Mouse (Mus musculus) MEL (cell line): ENCODE data around the gene Actr1b. TPM values are rescaled to one million over a fixed set of nuclear protein-coding genes. Genes with fewer than 3 reads are reported as not detected.

Source experiments
- DNase-seq: peaks from one replicate; pipeline ENCODE4 v3.0.0; 2011; ENCODE audit warnings: low read depth, low spot score
- H3K27ac ChIP-seq: 2 replicates; pipeline ENCODE4 v1.5.1; 2012; ENCODE audit warnings: low read depth, mild to moderate bottlenecking, control low read depth, low read length, moderate library complexity; ENCODE audit not compliant: control insufficient read depth
- H3K27me3 ChIP-seq, 2 experiments: fragments of 150-350 bp in 1 of 2; sonication (generic) in 1 of 2; 2 replicates each; pipeline ENCODE4 v1.6.1; 2012; ENCODE audit warnings: low read length in 2 of 2, mild to moderate bottlenecking in 2 of 2, improper control_type of control experiment in 1 of 2, moderate library complexity in 1 of 2; ENCODE audit not compliant: insufficient read depth in 2 of 2, control insufficient read depth in 1 of 2
- H3K36me3 ChIP-seq, 2 experiments: 2 replicates each; pipeline ENCODE4 v1.6.1; 2012 to 2014; ENCODE audit warnings: low read length in 2 of 2, improper control_type of control experiment in 1 of 2, inconsistent platforms in 1 of 2, mild to moderate bottlenecking in 1 of 2; ENCODE audit not compliant: insufficient read depth in 2 of 2, control insufficient read depth in 1 of 2
- H3K4me1 ChIP-seq, 2 experiments: fragments of 150-350 bp in 1 of 2; sonication (generic) in 1 of 2; 2 replicates each; pipeline ENCODE4 v1.6.1; 2012; ENCODE audit warnings: low read length in 2 of 2, improper control_type of control experiment in 1 of 2, mild to moderate bottlenecking in 1 of 2; ENCODE audit not compliant: insufficient read depth in 2 of 2, control insufficient read depth in 1 of 2
- H3K4me3 ChIP-seq, 2 experiments: fragments of 150-350 bp in 1 of 2; sonication (generic) in 1 of 2; 2 replicates each; pipeline ENCODE4 v1.5.1; 2012; ENCODE audit warnings: low read depth in 2 of 2, low read length in 2 of 2, mild to moderate bottlenecking in 2 of 2, moderate library complexity in 2 of 2, control low read depth in 1 of 2, improper control_type of control experiment in 1 of 2; ENCODE audit not compliant: control insufficient read depth in 1 of 2, insufficient read depth in 1 of 2
- H3K79me2 ChIP-seq: 2 replicates; pipeline ENCODE4 v1.6.1; 2012; ENCODE audit warnings: mild to moderate bottlenecking, low read length, moderate library complexity; ENCODE audit not compliant: control insufficient read depth, poor library complexity, insufficient read depth
- H3K9ac ChIP-seq: 2 replicates; pipeline ENCODE4 v1.6.1; 2012; ENCODE audit warnings: low read depth, mild to moderate bottlenecking, control low read depth, low read length, moderate library complexity; ENCODE audit not compliant: control insufficient read depth, poor library complexity, severe bottlenecking
- H3K9me3 ChIP-seq: fragments of 150-350 bp; sonication (generic); replicated peaks from 2 replicates; pipeline ENCODE4 v1.6.1; 2012; ENCODE audit warnings: mild to moderate bottlenecking, low read length, improper control_type of control experiment, moderate library complexity; ENCODE audit not compliant: insufficient read depth
- CHD1 ChIP-seq: IDR thresholded peaks from 2 replicates; pipeline ENCODE4 v1.6.1; 2012; ENCODE audit warnings: low read depth, mild to moderate bottlenecking, inconsistent platforms, low read length, improper control_type of control experiment
- CHD2 ChIP-seq: IDR thresholded peaks from 2 replicates; pipeline ENCODE4 v1.6.1; 2011; ENCODE audit warnings: low read length, improper control_type of control experiment
- E2F4 ChIP-seq: IDR thresholded peaks from 2 replicates; pipeline ENCODE4 v1.6.1; 2011; ENCODE audit warnings: low read depth, low read length, improper control_type of control experiment, borderline replicate concordance
- EP300 ChIP-seq, 2 experiments: IDR thresholded peaks; 2 replicates each; pipeline ENCODE4 v1.6.1; 2011; ENCODE audit warnings: improper control_type of control experiment in 2 of 2, low read length in 2 of 2, low read depth in 1 of 2, mild to moderate bottlenecking in 1 of 2
- ETS1 ChIP-seq: IDR thresholded peaks from 2 replicates; pipeline ENCODE4 v1.6.1; 2012; ENCODE audit warnings: low read depth, mild to moderate bottlenecking, inconsistent platforms, low read length, improper control_type of control experiment, moderate library complexity
- GABPA ChIP-seq: IDR thresholded peaks from 2 replicates; pipeline ENCODE4 v1.6.1; 2012; ENCODE audit warnings: low read depth, mild to moderate bottlenecking, inconsistent platforms, low read length, improper control_type of control experiment, moderate library complexity
- GATA1 ChIP-seq: IDR thresholded peaks from 2 replicates; pipeline ENCODE4 v1.6.1; 2011; ENCODE audit warnings: low read depth, low read length, improper control_type of control experiment
- KAT2A ChIP-seq: conservative IDR thresholded peaks from 2 replicates; pipeline ENCODE4 v1.6.1; 2012; ENCODE audit warnings: low read depth, low read length, improper control_type of control experiment, inconsistent platforms
- MAZ ChIP-seq: IDR thresholded peaks from 2 replicates; pipeline ENCODE4 v1.6.1; 2012; ENCODE audit warnings: low read depth, mild to moderate bottlenecking, inconsistent platforms, low read length, improper control_type of control experiment
- MXI1 ChIP-seq: IDR thresholded peaks from 2 replicates; pipeline ENCODE4 v1.6.1; 2011; ENCODE audit warnings: mild to moderate bottlenecking, low read depth, low read length, improper control_type of control experiment
- MYC ChIP-seq: IDR thresholded peaks from 2 replicates; pipeline ENCODE4 v1.6.1; 2011; ENCODE audit warnings: low read depth, mild to moderate bottlenecking, low read length, improper control_type of control experiment, moderate library complexity
- NELFE ChIP-seq: IDR thresholded peaks from 2 replicates; pipeline ENCODE4 v1.6.1; 2011; ENCODE audit warnings: low read depth, low read length, improper control_type of control experiment
- NRF1 ChIP-seq: IDR thresholded peaks from 2 replicates; pipeline ENCODE4 v1.6.1; 2014; ENCODE audit warnings: low read depth, mild to moderate bottlenecking, inconsistent platforms, low read length, improper control_type of control experiment, moderate library complexity; ENCODE audit not compliant: poor library complexity, insufficient read depth, severe bottlenecking
- POLR2A ChIP-seq, 2 experiments: IDR thresholded peaks; 2 replicates each; pipeline ENCODE4 v1.6.1; 2011 to 2012; ENCODE audit warnings: low read length in 2 of 2, mild to moderate bottlenecking in 2 of 2, control low read depth in 1 of 2, improper control_type of control experiment in 1 of 2, low read depth in 1 of 2, moderate library complexity in 1 of 2; ENCODE audit not compliant: control insufficient read depth in 1 of 2, insufficient read depth in 1 of 2, poor library complexity in 1 of 2
- POLR2AphosphoS2 ChIP-seq: IDR thresholded peaks from 2 replicates; pipeline ENCODE4 v1.6.1; 2011; ENCODE audit warnings: low read length, improper control_type of control experiment
- POLR2AphosphoS5 ChIP-seq: IDR thresholded peaks from 2 replicates; pipeline ENCODE4 v1.6.1; 2012; ENCODE audit warnings: low read depth, borderline replicate concordance, mild to moderate bottlenecking, inconsistent platforms, low read length, moderate library complexity, mixed read lengths
- RCOR1 ChIP-seq: IDR thresholded peaks from 2 replicates; pipeline ENCODE4 v1.6.1; 2012; ENCODE audit warnings: low read depth, mild to moderate bottlenecking, inconsistent platforms, low read length, improper control_type of control experiment
- SIN3A ChIP-seq: IDR thresholded peaks from 2 replicates; pipeline ENCODE4 v1.6.1; 2012; ENCODE audit warnings: low read length, improper control_type of control experiment, inconsistent platforms
- SMC3 ChIP-seq: IDR thresholded peaks from 2 replicates; pipeline ENCODE4 v1.6.1; 2011; ENCODE audit warnings: low read depth, low read length, improper control_type of control experiment
- TCF12 ChIP-seq: IDR thresholded peaks from 2 replicates; pipeline ENCODE4 v1.6.1; 2014; ENCODE audit warnings: low read depth, mild to moderate bottlenecking, inconsistent platforms, low read length, improper control_type of control experiment, moderate library complexity
- UBTF ChIP-seq: IDR thresholded peaks from 2 replicates; pipeline ENCODE4 v1.6.1; 2012; ENCODE audit warnings: low read depth, mild to moderate bottlenecking, inconsistent platforms, low read length, improper control_type of control experiment, moderate library complexity, borderline replicate concordance; ENCODE audit not compliant: insufficient read depth
- USF1 ChIP-seq: IDR thresholded peaks from 2 replicates; pipeline ENCODE4 v1.6.1; 2014; ENCODE audit warnings: low read depth, mild to moderate bottlenecking, inconsistent platforms, low read length, improper control_type of control experiment, moderate library complexity
- ZC3H11A ChIP-seq: IDR thresholded peaks from 2 replicates; pipeline ENCODE4 v1.6.1; 2012; ENCODE audit warnings: low read depth, mild to moderate bottlenecking, inconsistent platforms, low read length, improper control_type of control experiment
- ZMIZ1 ChIP-seq: IDR thresholded peaks from 2 replicates; pipeline ENCODE4 v1.6.1; 2012; ENCODE audit warnings: low read depth, mild to moderate bottlenecking, inconsistent platforms, low read length, improper control_type of control experiment, moderate library complexity
- polyA plus RNA-seq, 2 experiments: library from polyadenylated mRNA; stranded (reverse) in 1 of 2; unstranded in 1 of 2; fragments of >175 nt in 1 of 2; fragments of >200 nt in 1 of 2; gene quantifications; 2 replicates each; pipeline versions ENCODE4 v1.2.1 to v1.2.4; 2012; ENCODE audit warnings: low replicate concordance in 2 of 2, low read depth in 1 of 2; ENCODE audit not compliant: insufficient read length in 2 of 2, insufficient read depth in 1 of 2, missing spikeins in 1 of 2
- total RNA-seq: library from RNA; depleted of rRNA; stranded (reverse); fragments of 300-350 nt; gene quantifications from 2 replicates; pipeline ENCODE4 v1.2.3, GENCODE M21; 2012

The Actr1b gene
- total and polyA plus RNA-seq, 3 experiments, result 86.1 to 106 TPM; not detected in 1

- H3K9ac ChIP-seq, result no peak overlapping the region
- DNase-seq, result no peak
- no peaks in the 10 kb centered on the region for H3K4me1 ChIP-seq
- H3K9me3 ChIP-seq, result no peaks in the 10 kb centered on the region
- no peaks in the 10 kb centered on the region for H3K27me3 ChIP-seq
- no peaks in the 10 kb centered on the region for H3K79me2 ChIP-seq
- no peaks in the 10 kb centered on the region for H3K36me3 ChIP-seq
- H3K27ac ChIP-seq, result no peak overlapping the region
- no peak overlapping the region for H3K4me3 ChIP-seq
- TF ChIP-seq USF1 (no peak), ZC3H11A (no peak), POLR2AphosphoS2 (no peak), POLR2A (IDR thresholded peaks at IDR 0.05; ENCODE audit: control insufficient read depth in 1 of 2, insufficient read depth in 1 of 2, low read depth in 1 of 2, low read length in 2 of 2, poor library complexity in 1 of 2) (no peak), CHD2 (no peak), GATA1 (no peak), GABPA (no peak)
These were observed 44.3 kb upstream of the Actr1b start for GRCm38 (mm10) chr1:36758553-36758952.

DNA sequence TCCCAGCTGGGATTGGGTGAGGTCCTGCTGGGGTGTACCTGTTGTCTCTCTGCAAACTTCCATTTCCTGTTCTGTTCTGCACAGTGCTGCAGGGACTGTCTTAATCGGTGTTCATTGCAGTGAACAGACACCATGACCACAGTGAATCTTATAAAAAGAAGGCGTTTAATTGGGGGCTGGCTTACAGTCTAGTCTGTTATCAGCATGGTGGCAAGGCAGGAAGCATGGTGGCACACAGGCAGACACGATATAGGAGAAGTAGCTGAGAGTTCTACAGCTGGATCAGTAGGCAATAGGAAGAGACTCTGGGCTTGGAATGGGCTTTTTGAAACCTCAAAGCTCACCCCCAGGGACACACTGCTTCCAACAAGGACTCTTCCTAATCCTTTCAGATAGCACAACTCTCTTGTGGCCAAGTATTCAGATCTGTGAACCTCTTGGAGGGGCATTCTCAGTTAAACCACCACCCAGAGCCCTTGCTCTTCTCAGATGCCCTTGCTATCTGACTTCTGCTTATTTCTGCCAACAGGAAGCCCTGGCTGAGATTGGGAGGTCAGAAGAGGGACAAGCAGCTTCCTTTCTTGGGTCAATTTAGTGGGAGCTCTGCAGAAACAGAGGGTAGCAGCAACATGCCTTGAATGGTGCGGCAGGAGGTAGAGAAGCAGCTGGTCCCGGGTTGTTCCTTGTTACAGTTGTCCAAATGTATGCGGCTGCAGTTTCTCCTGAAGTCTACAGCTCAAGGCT lies 39.9 kb upstream of the Actr1b start:
- Histone ChIP-seq H3K27ac (no peak overlapping the region), H3K36me3 (no peaks in the 10 kb centered on the region), H3K27me3 (no peaks in the 10 kb centered on the region), H3K9ac (no peak overlapping the region), H3K4me1 (no peaks in the 10 kb centered on the region)
- peak; percentile 23 for DNase-seq
- no peak for TF ChIP-seq CHD2
- no peak for TF ChIP-seq ZC3H11A
- TF ChIP-seq RCOR1, result no peak
- TF ChIP-seq ETS1, result no peak
- TF ChIP-seq UBTF, result no peak
- TF ChIP-seq E2F4, result no peak
- no peak for TF ChIP-seq USF1
- TF ChIP-seq, all 39 proteins: peak for 0
- no peaks in the 10 kb centered on the region for H3K9me3 ChIP-seq
- H3K4me3 ChIP-seq, result no peak overlapping the region
- no peaks in the 10 kb centered on the region for H3K79me2 ChIP-seq

GRCm38 (mm10) chr1:36746452-36746851 lies 32.2 kb upstream of the Actr1b start:
- H3K4me3 ChIP-seq, result no peak overlapping the region; a peak in 1 of 4 replicates
- H3K36me3 ChIP-seq, result no peaks in the 10 kb centered on the region
- H3K4me1 ChIP-seq, result peaks cover 0 to 5% of the 10 kb centered on the region in 2 experiments; a peak in 1 of 4 replicates
- H3K79me2 ChIP-seq, result no peaks in the 10 kb centered on the region
- H3K27ac ChIP-seq, result no peak overlapping the region
- H3K27me3 ChIP-seq, result peaks cover 0 to 4% of the 10 kb centered on the region in 2 experiments; a peak in 1 of 4 replicates
- no peak overlapping the region for H3K9ac ChIP-seq
- peak; percentile 72 for DNase-seq
- H3K9me3 ChIP-seq, result no peaks in the 10 kb centered on the region
- TF ChIP-seq ETS1, result no peak
- TF ChIP-seq TCF12, result no peak
- no peak for TF ChIP-seq UBTF
- TF ChIP-seq NELFE, result no peak
- peak; percentile 37 for TF ChIP-seq ZC3H11A
- no peak for TF ChIP-seq POLR2AphosphoS5
- TF ChIP-seq GATA1, result no peak
- no peak for TF ChIP-seq ZMIZ1
- TF ChIP-seq SMC3, result peak; percentile 62
- no peak for TF ChIP-seq CHD1
- no peak for TF ChIP-seq MXI1
- TF ChIP-seq MYC, result no peak
- no peak for TF ChIP-seq NRF1
- TF ChIP-seq KAT2A, result no peak
- TF ChIP-seq SIN3A, result no peak
- no peak for TF ChIP-seq MAZ
- TF ChIP-seq POLR2AphosphoS2, result no peak
- TF ChIP-seq EP300 (IDR thresholded peaks at IDR 0.05; ENCODE audit: low read depth in 1 of 2, low read length in 2 of 2), result no peak
- no peak for TF ChIP-seq USF1
- no peak for TF ChIP-seq POLR2A (IDR thresholded peaks at IDR 0.05; ENCODE audit: control insufficient read depth in 1 of 2, insufficient read depth in 1 of 2, low read depth in 1 of 2, low read length in 2 of 2, poor library complexity in 1 of 2)
